Mouse (Mus musculus) ES-Bruce4 (cell line): ENCODE data around the gene Ufsp1. TPM values are rescaled to one million over a fixed set of nuclear protein-coding genes. Genes with fewer than 3 reads are reported as not detected.

Source experiments
- H3K27ac ChIP-seq: 2 replicates; pipeline ENCODE4 v1.5.1; 2012; ENCODE audit warnings: low read length, inconsistent platforms; ENCODE audit not compliant: insufficient read depth
- H3K27me3 ChIP-seq: 2 replicates; pipeline ENCODE4 v1.6.1; 2012; ENCODE audit warnings: mild to moderate bottlenecking, low read length, inconsistent platforms; ENCODE audit not compliant: control insufficient read depth, poor library complexity, insufficient read depth, severe bottlenecking
- H3K36me3 ChIP-seq: 2 replicates; pipeline ENCODE4 v1.6.1; 2012; ENCODE audit warnings: inconsistent platforms, mild to moderate bottlenecking, low read length, moderate library complexity; ENCODE audit not compliant: control insufficient read depth, poor library complexity, insufficient read depth, severe bottlenecking
- H3K4me1 ChIP-seq: one replicate; pipeline ENCODE4 v1.8.1; 2011; ENCODE audit warnings: low read length; ENCODE audit not compliant: control insufficient read depth, insufficient read depth
- H3K4me3 ChIP-seq: 2 replicates; pipeline ENCODE4 v1.5.1; 2011; ENCODE audit warnings: low read depth, mild to moderate bottlenecking, low read length
- H3K9ac ChIP-seq: 2 replicates; pipeline ENCODE4 v1.6.1; 2012; ENCODE audit warnings: low read depth, mild to moderate bottlenecking, inconsistent platforms; ENCODE audit not compliant: poor library complexity, severe bottlenecking
- H3K9me3 ChIP-seq: replicated peaks from 2 replicates; pipeline ENCODE4 v1.6.1; 2012; ENCODE audit warnings: mild to moderate bottlenecking, low read length, inconsistent platforms; ENCODE audit not compliant: control insufficient read depth, poor library complexity, insufficient read depth, severe bottlenecking
- CTCF ChIP-seq: IDR thresholded peaks from one replicate; pipeline ENCODE4 v1.8.1; 2011; ENCODE audit warnings: low read depth, low read length
- EP300 ChIP-seq: IDR thresholded peaks from 2 replicates; pipeline ENCODE4 v1.6.1; 2011; ENCODE audit warnings: low read depth, low read length; ENCODE audit not compliant: insufficient read depth
- POLR2A ChIP-seq: IDR thresholded peaks from one replicate; pipeline ENCODE4 v1.8.1; 2011; ENCODE audit warnings: low read length; ENCODE audit not compliant: insufficient read depth
- polyA plus RNA-seq: library from polyadenylated mRNA; stranded (reverse); fragments of >200 nt; gene quantifications from 2 replicates; pipeline ENCODE4 v1.2.4, GENCODE M21; 2011; ENCODE audit warnings: low read depth; ENCODE audit not compliant: missing spikeins, insufficient read depth, insufficient read length

Ufsp1 gene
- polyA plus RNA-seq, 1 experiment: 6.4 TPM

GRCm38 (mm10) chr5:137295296-137295695 is 867 bp downstream of the Ufsp1 start:
- peak overlapping the region; percentile 88 for H3K4me3 ChIP-seq
- H3K36me3 ChIP-seq: peaks cover 53% of the 10 kb centered on the region
- no peaks in the 10 kb centered on the region for H3K9me3 ChIP-seq
- no peak overlapping the region for H3K27ac ChIP-seq
- no peaks in the 10 kb centered on the region for H3K27me3 ChIP-seq
- peak overlapping the region; percentile 96 for H3K9ac ChIP-seq
- H3K4me1 ChIP-seq: no peaks in the 10 kb centered on the region
- TF ChIP-seq POLR2A: no peak
- no peak for TF ChIP-seq CTCF
- no peak for TF ChIP-seq EP300

- Histone ChIP-seq H3K27ac (no peak overlapping the region), H3K4me3 (no peak overlapping the region), H3K36me3 (peaks cover 57% of the 10 kb centered on the region)
These were observed 1.3 kb downstream of the Ufsp1 start for GRCm38 (mm10) chr5:137295712-137296111.

GRCm38 (mm10) chr5:137297126-137297525 is 2.7 kb downstream of the Ufsp1 start:
- H3K36me3 ChIP-seq: peaks cover 72% of the 10 kb centered on the region
- TF ChIP-seq EP300 (no peak), POLR2A (no peak)
- no peaks in the 10 kb centered on the region for H3K27me3 ChIP-seq
- H3K9me3 ChIP-seq: no peaks in the 10 kb centered on the region
- no peak overlapping the region for H3K9ac ChIP-seq
- peaks cover 2% of the 10 kb centered on the region for H3K4me1 ChIP-seq
- H3K4me3 ChIP-seq: no peak overlapping the region
- no peak overlapping the region for H3K27ac ChIP-seq

More at GRCm38 (mm10) chr5:137295712-137296111, 1.3 kb downstream of the Ufsp1 start:
- Histone ChIP-seq H3K27me3 (no peaks in the 10 kb centered on the region), H3K4me1 (no peaks in the 10 kb centered on the region), H3K9me3 (no peaks in the 10 kb centered on the region), H3K9ac (no peak overlapping the region)
- TF ChIP-seq POLR2A (no peak), CTCF (no peak), EP300 (no peak)

- H3K36me3 ChIP-seq: peaks cover 93% of the 10 kb centered on the region
These were observed 4.8 kb downstream of the Ufsp1 start for GRCm38 (mm10) chr5:137299240-137299639.

GRCm38 (mm10) chr5:137301253-137301652 is 6.8 kb downstream of the Ufsp1 start:
- no peak overlapping the region for H3K27ac ChIP-seq
- no peaks in the 10 kb centered on the region for H3K9me3 ChIP-seq
- H3K27me3 ChIP-seq: no peaks in the 10 kb centered on the region
- peaks cover 95% of the 10 kb centered on the region for H3K36me3 ChIP-seq
- no peak for TF ChIP-seq CTCF
- TF ChIP-seq POLR2A: no peak
- TF ChIP-seq EP300: no peak
- H3K9ac ChIP-seq: no peak overlapping the region; the same call in 1 of the 2 replicates
- H3K4me3 ChIP-seq: no peak overlapping the region
- peaks cover 5% of the 10 kb centered on the region for H3K4me1 ChIP-seq

More at GRCm38 (mm10) chr5:137299240-137299639, 4.8 kb downstream of the Ufsp1 start:
- TF ChIP-seq CTCF (no peak), EP300 (no peak), POLR2A (no peak)
- H3K9ac ChIP-seq: no peak overlapping the region
- peaks cover 5% of the 10 kb centered on the region for H3K4me1 ChIP-seq
- no peak overlapping the region for H3K27ac ChIP-seq
- no peak overlapping the region for H3K4me3 ChIP-seq
- H3K9me3 ChIP-seq: no peaks in the 10 kb centered on the region
- H3K27me3 ChIP-seq: no peaks in the 10 kb centered on the region

- Histone ChIP-seq H3K9ac (no peak overlapping the region), H3K27ac (no peak overlapping the region), H3K4me1 (peaks cover 5% of the 10 kb centered on the region), H3K36me3 (peaks cover 71% of the 10 kb centered on the region), H3K27me3 (no peaks in the 10 kb centered on the region), H3K4me3 (no peak overlapping the region), H3K9me3 (no peaks in the 10 kb centered on the region)
- no peak for TF ChIP-seq CTCF
- no peak for TF ChIP-seq POLR2A
- TF ChIP-seq EP300: no peak
These were observed 9.2 kb downstream of the Ufsp1 start for GRCm38 (mm10) chr5:137303609-137304008.
